Mouse (Mus musculus) thymus, adult 2 months (tissue): ENCODE results near the gene Zfp61.

Experiments used
- CTCF ChIP-seq: fragments of 200-500 bp; IDR thresholded peaks from 2 replicates; pipeline ENCODE4 v1.5.1; 2012; ENCODE audit warnings: mild to moderate bottlenecking, control low read depth, low read length, moderate library complexity, borderline replicate concordance; ENCODE audit not compliant: control insufficient read depth, poor library complexity, insufficient read depth; ENCODE audit errors: extremely low read depth
- POLR2A ChIP-seq: fragments of 200-500 bp; IDR thresholded peaks from 2 replicates; pipeline ENCODE4 v1.6.1; 2012; ENCODE audit warnings: mild to moderate bottlenecking, low read length, control low read depth, moderate library complexity; ENCODE audit not compliant: control insufficient read depth, poor library complexity, insufficient read depth; ENCODE audit errors: extremely low read depth

DNA sequence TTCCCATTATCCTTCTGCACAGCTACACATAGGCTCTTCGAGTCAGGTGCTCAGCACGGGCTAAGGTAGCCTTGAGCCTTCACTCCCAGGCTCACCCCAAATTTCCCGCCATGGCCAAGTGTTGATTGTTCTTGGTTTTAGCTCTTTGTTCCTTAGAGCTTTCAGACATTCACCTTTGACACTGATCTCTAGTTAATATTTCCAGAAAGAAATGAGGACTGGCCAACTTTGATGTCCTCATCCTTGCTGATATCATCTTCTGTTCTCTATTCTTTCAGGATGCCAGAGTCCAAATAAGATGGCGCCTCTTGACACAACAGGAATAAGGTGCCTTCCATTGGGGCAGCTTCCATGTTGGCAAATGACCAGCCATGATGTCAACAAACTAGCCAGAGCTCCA lies 26.6 kb downstream of the Zfp61 start:
- no peak for TF ChIP-seq POLR2A
- TF ChIP-seq CTCF, result no peak
